Mouse (Mus musculus): Measurements from ENCODE around the gene Gm3409.
"Not testable (repeated sequence)": the region's sequence is repeated elsewhere in the genome, so short reads cannot be mapped to it uniquely, and the experiment has no call there.

Gene Gm3409

GRCm38 (mm10) chr5:146537347-146537746 is at the start of gene Gm3409:
Gene Gm3409, plus strand, starts transcription at chr5:146537647.
- DNase-seq = not testable (repeated sequence)

GRCm38 (mm10) chr5:146488959-146489358 is 48.5 kb upstream of the Gm3409 start:
- DNase-seq = peak; percentile 47

GRCm38 (mm10) chr5:146491063-146491462 is 46.4 kb upstream of the Gm3409 start, which contains the start of gene Gm6370:
Gene Gm6370, plus strand, starts transcription at chr5:146491363.
- not testable (repeated sequence) for DNase-seq

- not testable (repeated sequence) for DNase-seq
Observed at GRCm38 (mm10) chr5:146502099-146502498, 35.3 kb upstream of the Gm3409 start, which contains the start of gene 4930449I24Rik. Gene 4930449I24Rik, plus strand, starts transcription at chr5:146502399.

- not testable (repeated sequence) for DNase-seq
Observed at GRCm38 (mm10) chr5:146513823-146514222, 23.6 kb upstream of the Gm3409 start, which contains the start of gene Gm3402. Gene Gm3402, plus strand, starts transcription at chr5:146514123.

- not testable (repeated sequence) for DNase-seq
Observed at GRCm38 (mm10) chr5:146525501-146525900, 11.9 kb upstream of the Gm3409 start, which contains the start of gene Gm3404. Gene Gm3404, plus strand, starts transcription at chr5:146525801.

- DNase-seq = not testable (repeated sequence)
Observed at GRCm38 (mm10) chr5:146555836-146556235, 18.4 kb downstream of the Gm3409 start, which contains the start of gene Gm3415. Gene Gm3415, plus strand, starts transcription at chr5:146556136.

- no peak for DNase-seq
Observed at GRCm38 (mm10) chr5:146564259-146564658, 26.8 kb downstream of the Gm3409 start.

- DNase-seq = no peak
Observed at GRCm38 (mm10) chr5:146567054-146567453, 29.6 kb downstream of the Gm3409 start.

- not testable (repeated sequence) for DNase-seq
Observed at GRCm38 (mm10) chr5:146570179-146570578, 32.7 kb downstream of the Gm3409 start.

- not testable (repeated sequence) for DNase-seq
Observed at GRCm38 (mm10) chr5:146571830-146572734, 34.6 kb downstream of the Gm3409 start.

- not testable (repeated sequence) for DNase-seq
Observed at GRCm38 (mm10) chr5:146572735-146573042, 35.2 kb downstream of the Gm3409 start.

- DNase-seq = no peak
Observed at GRCm38 (mm10) chr5:146576668-146577067, 39.2 kb downstream of the Gm3409 start.

- DNase-seq = no peak
Observed at GRCm38 (mm10) chr5:146584156-146584477, 46.7 kb downstream of the Gm3409 start.

- DNase-seq = no peak
Observed at GRCm38 (mm10) chr5:146584478-146585306, 47.2 kb downstream of the Gm3409 start, which contains the start of gene Gpr12. Gene Gpr12, minus strand, starts transcription at chr5:146585239.

- DNase-seq = no peak
Observed at GRCm38 (mm10) chr5:146585307-146585651, 47.8 kb downstream of the Gm3409 start.

GRCm38 (mm10) chr5:146586357-146587070 is 49.1 kb downstream of the Gm3409 start:
- DNase-seq = no peak

Data from kidney, adult 18-20 months (tissue).